Mouse (Mus musculus): ENCODE measurements around the gene Tprkb. TPM values are rescaled to one million over a fixed set of nuclear protein-coding genes. Genes with fewer than 3 reads are reported as not detected.
"Not testable (repeated sequence)": the region's sequence is repeated elsewhere in the genome, so short reads cannot be mapped to it uniquely, and the experiment has no call there.

Gene Tprkb
- polyA plus RNA-seq (2015; fragmentation: Nextera tagmentation; extraction: Ambion mirVana), result 50.4 and 57.0 TPM in 2 replicates

GRCm38 (mm10) chr6:85911587-85911986, at the start of gene Tprkb:
Tprkb (plus strand) TSS chr6:85911865.
- WGBS, result 84% methylated on average over 3 of the region's 3 CpGs
- Histone ChIP-seq H3K4me2 (ENCODE audit: low read length) (no peak within 1 kb of the TSS), H3K4me1 (replicated peaks; ENCODE audit: control insufficient read depth, insufficient read depth, low read length) (peaks cover 13% of the 10 kb centered on the region), H3K36me3 (ENCODE audit: control insufficient read depth, insufficient read depth) (no peaks in the 10 kb centered on the region), H3K4me3 (replicated peaks; ENCODE audit: low read length) (no peak within 1 kb of the TSS), H3K9me3 (ENCODE audit: control insufficient read depth, low read length) (no peaks in the 10 kb centered on the region), H3K27me3 (replicated peaks; ENCODE audit: control insufficient read depth, insufficient read depth, low read length) (no peaks in the 10 kb centered on the region), H3K9ac (replicated peaks; ENCODE audit: low read depth, low read length) (no peak within 1 kb of the TSS), H3K27ac (ENCODE audit: low read length) (no peak within 1 kb of the TSS)
- no peak for ATAC-seq

- Histone ChIP-seq H3K4me2 (ENCODE audit: low read length) (no peak overlapping the region), H3K4me3 (replicated peaks; ENCODE audit: low read length) (no peak overlapping the region), H3K27me3 (replicated peaks; ENCODE audit: control insufficient read depth, insufficient read depth, low read length) (no peaks in the 10 kb centered on the region), H3K27ac (ENCODE audit: low read length) (no peak overlapping the region), H3K36me3 (ENCODE audit: control insufficient read depth, insufficient read depth) (no peaks in the 10 kb centered on the region), H3K9ac (replicated peaks; ENCODE audit: low read depth, low read length) (no peak overlapping the region), H3K9me3 (ENCODE audit: control insufficient read depth, low read length) (no peaks in the 10 kb centered on the region), H3K4me1 (replicated peaks; ENCODE audit: control insufficient read depth, insufficient read depth, low read length) (no peaks in the 10 kb centered on the region)
- no peak for ATAC-seq
- 40% methylated on average over 3 of the region's 3 CpGs for WGBS
Measured at GRCm38 (mm10) chr6:85862565-85862964, 49.1 kb upstream of the Tprkb start.

GRCm38 (mm10) chr6:85863136-85863535, 48.5 kb upstream of the Tprkb start:
- Histone ChIP-seq H3K4me3 (replicated peaks; ENCODE audit: low read length) (no peak overlapping the region), H3K4me1 (replicated peaks; ENCODE audit: control insufficient read depth, insufficient read depth, low read length) (no peaks in the 10 kb centered on the region), H3K9ac (replicated peaks; ENCODE audit: low read depth, low read length) (no peak overlapping the region), H3K4me2 (ENCODE audit: low read length) (no peak overlapping the region), H3K27ac (ENCODE audit: low read length) (no peak overlapping the region), H3K27me3 (replicated peaks; ENCODE audit: control insufficient read depth, insufficient read depth, low read length) (no peaks in the 10 kb centered on the region), H3K9me3 (ENCODE audit: control insufficient read depth, low read length) (no peaks in the 10 kb centered on the region), H3K36me3 (ENCODE audit: control insufficient read depth, insufficient read depth) (no peaks in the 10 kb centered on the region)
- ATAC-seq, result no peak
- WGBS, result 66% methylated on average over 2 of the region's 2 CpGs

GRCm38 (mm10) chr6:85863840-85864239, 47.8 kb upstream of the Tprkb start:
- Histone ChIP-seq H3K27ac (ENCODE audit: low read length) (no peak overlapping the region), H3K27me3 (replicated peaks; ENCODE audit: control insufficient read depth, insufficient read depth, low read length) (no peaks in the 10 kb centered on the region), H3K4me1 (replicated peaks; ENCODE audit: control insufficient read depth, insufficient read depth, low read length) (no peaks in the 10 kb centered on the region), H3K36me3 (ENCODE audit: control insufficient read depth, insufficient read depth) (no peaks in the 10 kb centered on the region), H3K4me2 (ENCODE audit: low read length) (no peak overlapping the region), H3K9me3 (ENCODE audit: control insufficient read depth, low read length) (no peaks in the 10 kb centered on the region), H3K9ac (replicated peaks; ENCODE audit: low read depth, low read length) (no peak overlapping the region), H3K4me3 (replicated peaks; ENCODE audit: low read length) (no peak overlapping the region)
- WGBS, result 89% methylated on average over 2 of the region's 2 CpGs
- no peak for ATAC-seq

- H3K4me3 ChIP-seq (replicated peaks; ENCODE audit: low read length); H3K36me3 ChIP-seq (ENCODE audit: control insufficient read depth, insufficient read depth); ATAC-seq; H3K9me3 ChIP-seq (ENCODE audit: control insufficient read depth, low read length); H3K4me2 ChIP-seq (ENCODE audit: low read length); H3K27me3 ChIP-seq (replicated peaks; ENCODE audit: control insufficient read depth, insufficient read depth, low read length); H3K4me1 ChIP-seq (replicated peaks; ENCODE audit: control insufficient read depth, insufficient read depth, low read length); H3K9ac ChIP-seq (replicated peaks; ENCODE audit: low read depth, low read length); H3K27ac ChIP-seq (ENCODE audit: low read length): not testable (repeated sequence)
- 67% methylated on average over 4 of the region's 7 CpGs for WGBS
Measured at GRCm38 (mm10) chr6:85864900-85865639, 46.6 kb upstream of the Tprkb start.

- H3K9ac ChIP-seq (replicated peaks; ENCODE audit: low read depth, low read length); H3K36me3 ChIP-seq (ENCODE audit: control insufficient read depth, insufficient read depth); ATAC-seq; H3K4me3 ChIP-seq (replicated peaks; ENCODE audit: low read length); H3K27me3 ChIP-seq (replicated peaks; ENCODE audit: control insufficient read depth, insufficient read depth, low read length); H3K9me3 ChIP-seq (ENCODE audit: control insufficient read depth, low read length); H3K27ac ChIP-seq (ENCODE audit: low read length); H3K4me2 ChIP-seq (ENCODE audit: low read length); H3K4me1 ChIP-seq (replicated peaks; ENCODE audit: control insufficient read depth, insufficient read depth, low read length): not testable (repeated sequence)
- 85% methylated on average over 3 of the region's 3 CpGs for WGBS
Measured at GRCm38 (mm10) chr6:85866166-85866565, 45.5 kb upstream of the Tprkb start.

GRCm38 (mm10) chr6:85866995-85867394, 44.7 kb upstream of the Tprkb start:
- 83% methylated on average over 1 of the region's 1 CpGs for WGBS
- H3K27ac ChIP-seq (ENCODE audit: low read length); H3K9ac ChIP-seq (replicated peaks; ENCODE audit: low read depth, low read length); H3K27me3 ChIP-seq (replicated peaks; ENCODE audit: control insufficient read depth, insufficient read depth, low read length); H3K36me3 ChIP-seq (ENCODE audit: control insufficient read depth, insufficient read depth); ATAC-seq; H3K9me3 ChIP-seq (ENCODE audit: control insufficient read depth, low read length); H3K4me1 ChIP-seq (replicated peaks; ENCODE audit: control insufficient read depth, insufficient read depth, low read length); H3K4me3 ChIP-seq (replicated peaks; ENCODE audit: low read length); H3K4me2 ChIP-seq (ENCODE audit: low read length): not testable (repeated sequence)

- ATAC-seq, result no peak
- no peaks in the 10 kb centered on the region for H3K4me1 ChIP-seq (replicated peaks; ENCODE audit: control insufficient read depth, insufficient read depth, low read length)
- 90% methylated on average over 8 of the region's 8 CpGs for WGBS
- no peak overlapping the region for H3K4me3 ChIP-seq (replicated peaks; ENCODE audit: low read length)
- H3K4me2 ChIP-seq (ENCODE audit: low read length), result no peak overlapping the region
- H3K27me3 ChIP-seq (replicated peaks; ENCODE audit: control insufficient read depth, insufficient read depth, low read length), result no peaks in the 10 kb centered on the region
- no peaks in the 10 kb centered on the region for H3K36me3 ChIP-seq (ENCODE audit: control insufficient read depth, insufficient read depth)
- H3K9me3 ChIP-seq (ENCODE audit: control insufficient read depth, low read length), result no peaks in the 10 kb centered on the region
- no peak overlapping the region for H3K27ac ChIP-seq (ENCODE audit: low read length)
- H3K9ac ChIP-seq (replicated peaks; ENCODE audit: low read depth, low read length), result no peak overlapping the region
Measured at GRCm38 (mm10) chr6:85867726-85868690, 43.7 kb upstream of the Tprkb start.

- H3K36me3 ChIP-seq (ENCODE audit: control insufficient read depth, insufficient read depth); H3K4me2 ChIP-seq (ENCODE audit: low read length); H3K27ac ChIP-seq (ENCODE audit: low read length); H3K9ac ChIP-seq (replicated peaks; ENCODE audit: low read depth, low read length); ATAC-seq; H3K9me3 ChIP-seq (ENCODE audit: control insufficient read depth, low read length); H3K27me3 ChIP-seq (replicated peaks; ENCODE audit: control insufficient read depth, insufficient read depth, low read length); H3K4me1 ChIP-seq (replicated peaks; ENCODE audit: control insufficient read depth, insufficient read depth, low read length); H3K4me3 ChIP-seq (replicated peaks; ENCODE audit: low read length): not testable (repeated sequence)
- 89% methylated on average over 5 of the region's 5 CpGs for WGBS
Measured at GRCm38 (mm10) chr6:85869006-85869405, 42.7 kb upstream of the Tprkb start, which contains the start of gene Nat8f2. Nat8f2 (minus strand) TSS chr6:85869158.
